Comparison of ENCODE assay signal across 7 mouse cellular contexts in the genomic region with DNA sequence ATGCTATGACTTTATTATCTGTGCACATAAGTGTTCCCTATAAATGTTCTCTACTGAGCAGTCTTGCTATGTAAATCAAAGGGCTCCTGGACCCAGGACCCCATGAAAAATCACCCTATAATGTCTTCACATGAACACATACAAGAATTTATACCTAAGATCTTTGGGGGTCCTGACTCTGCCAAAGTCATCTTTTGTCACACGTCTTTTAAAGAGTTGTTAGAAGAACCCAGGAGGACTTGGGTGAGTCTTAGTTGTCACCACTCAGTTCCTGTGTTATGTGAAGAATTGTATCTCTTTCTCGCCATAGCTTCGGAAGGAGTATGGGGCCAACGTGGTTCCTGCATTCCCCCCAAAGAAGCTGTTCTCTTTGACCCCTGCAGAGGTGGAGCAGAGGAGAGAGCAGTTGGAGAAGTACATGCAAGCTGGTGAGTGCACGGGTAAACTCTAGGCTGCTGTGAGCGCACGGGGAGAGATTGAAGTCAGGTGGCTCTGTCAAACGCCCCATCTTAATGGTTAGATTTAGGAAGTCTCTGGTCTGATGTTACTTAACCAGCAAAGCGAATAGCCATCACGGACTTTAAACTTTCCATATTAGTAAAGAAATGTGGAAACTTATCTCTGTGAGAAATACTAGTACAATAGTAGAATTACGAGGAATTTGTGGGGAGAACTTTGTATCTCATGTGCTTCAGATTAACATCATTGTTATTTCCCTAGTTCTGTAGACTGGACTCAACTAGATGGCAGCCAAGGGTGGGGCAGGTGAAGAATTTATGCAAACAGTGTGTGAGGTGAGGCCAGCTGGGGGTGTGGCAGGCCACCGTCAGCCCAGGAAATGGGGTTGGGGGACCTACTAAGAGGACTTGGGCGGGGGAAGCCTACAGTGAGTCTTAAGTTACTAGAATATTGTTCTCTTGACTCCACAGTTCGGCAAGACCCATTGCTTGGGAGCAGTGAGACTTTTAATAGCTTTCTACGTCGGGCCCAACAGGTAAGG. TPM values are rescaled to one million over a fixed set of nuclear protein-coding genes. Genes with fewer than 3 reads are reported as not detected.
DNase-seq lines count a peak whose midpoint lies in the region; ATAC-seq and TF ChIP-seq lines count a peak whose summit lies in the region.

No protein-coding gene starts in this region.

- WGBS in kidney, postnatal 0 days = 90% methylated on average over 16 of the region's 16 CpGs
- WGBS in limb, embryonic 11.5 days = 90% methylated on average over 16 of the region's 16 CpGs
- WGBS in neural tube, embryonic 13.5 days = 93% methylated on average over 16 of the region's 16 CpGs

- no peak overlapping the region for H3K4me3 ChIP-seq in kidney, postnatal 0 days (replicated peaks; ENCODE audit: low read depth, low read length)
- peak overlapping the region; percentile 68; the same call in 1 of the 2 replicates for H3K4me3 ChIP-seq in embryonic fibroblast, embryonic 13.5 days (ENCODE audit: insufficient read depth, low read length)
- H3K4me3 ChIP-seq in limb, embryonic 11.5 days (ENCODE audit: low read depth, low read length) = peak overlapping the region; percentile 90; the same call in 1 of the 2 replicates
- peak overlapping the region; percentile 93 for H3K4me3 ChIP-seq in neural tube, embryonic 13.5 days

- TF ChIP-seq CTCF in kidney, postnatal 0 days (IDR thresholded peaks at IDR 0.05; ENCODE audit: low read depth) = no peak
- no peak for TF ChIP-seq CTCF in embryonic fibroblast, embryonic 13.5 days (IDR thresholded peaks at IDR 0.05; ENCODE audit: borderline replicate concordance, insufficient read depth, low read length)

- peaks cover 59% of the 10 kb centered on the region for H3K36me3 ChIP-seq in kidney, postnatal 0 days (ENCODE audit: insufficient read depth, low read length)
- peaks cover 45% of the 10 kb centered on the region for H3K36me3 ChIP-seq in limb, embryonic 11.5 days (ENCODE audit: control insufficient read depth, insufficient read depth, low read length)
- H3K36me3 ChIP-seq in neural tube, embryonic 13.5 days = peaks cover 73% of the 10 kb centered on the region

- H3K4me1 ChIP-seq in kidney, postnatal 0 days (replicated peaks; ENCODE audit: insufficient read depth, low read length) = peaks cover 11% of the 10 kb centered on the region; the same call in 1 of the 2 replicates
- H3K4me1 ChIP-seq in embryonic fibroblast, embryonic 13.5 days (ENCODE audit: control insufficient read depth, insufficient read depth, low read length) = no peaks in the 10 kb centered on the region
- H3K4me1 ChIP-seq in limb, embryonic 11.5 days (ENCODE audit: control insufficient read depth, insufficient read depth, low read length) = peaks cover 14% of the 10 kb centered on the region
- H3K4me1 ChIP-seq in neural tube, embryonic 13.5 days (replicated peaks) = peaks cover 29% of the 10 kb centered on the region

- H3K27ac ChIP-seq in kidney, postnatal 0 days = no peak overlapping the region
- no peak overlapping the region for H3K27ac ChIP-seq in embryonic fibroblast, embryonic 13.5 days (ENCODE audit: insufficient read depth, low read length)
- H3K27ac ChIP-seq in limb, embryonic 11.5 days (replicated peaks; ENCODE audit: low read depth, low read length) = no peak overlapping the region
- H3K27ac ChIP-seq in neural tube, embryonic 13.5 days (replicated peaks) = no peak overlapping the region

- TF ChIP-seq POLR2A in embryonic fibroblast, embryonic 13.5 days (IDR thresholded peaks at IDR 0.05; ENCODE audit: low read depth, low read length) = no peak

- H3K9me3 ChIP-seq in kidney, postnatal 0 days (replicated peaks; ENCODE audit: low read length) = no peaks in the 10 kb centered on the region
- no peaks in the 10 kb centered on the region; the same call in 1 of the 2 replicates for H3K9me3 ChIP-seq in limb, embryonic 11.5 days (ENCODE audit: control insufficient read depth, low read length)
- no peaks in the 10 kb centered on the region for H3K9me3 ChIP-seq in neural tube, embryonic 13.5 days

- H3K27me3 ChIP-seq in kidney, postnatal 0 days (ENCODE audit: insufficient read depth, low read length) = no peaks in the 10 kb centered on the region
- H3K27me3 ChIP-seq in limb, embryonic 11.5 days (ENCODE audit: control insufficient read depth, insufficient read depth, low read length) = no peaks in the 10 kb centered on the region
- H3K27me3 ChIP-seq in neural tube, embryonic 13.5 days = no peaks in the 10 kb centered on the region

- H3K4me2 ChIP-seq in kidney, postnatal 0 days (ENCODE audit: low read length) = peak overlapping the region; percentile 75
- peak overlapping the region; percentile 81; the same call in 1 of the 2 replicates for H3K4me2 ChIP-seq in limb, embryonic 11.5 days (ENCODE audit: low read depth, severe bottlenecking)
- peak overlapping the region; percentile 96 for H3K4me2 ChIP-seq in neural tube, embryonic 13.5 days

- no peak for DNase-seq in kidney, postnatal 0 days (ENCODE audit: low spot score)
- DNase-seq in kidney, postnatal 10 days = no peak
- no peak for DNase-seq in limb, embryonic 11.5 days (ENCODE audit: low spot score)
- DNase-seq in right cerebral cortex, postnatal 25 days = no peak
- no peak for DNase-seq in ovary, postnatal 36 days (ENCODE audit: low spot score)

- H3K9ac ChIP-seq in kidney, postnatal 0 days (ENCODE audit: low read depth, low read length) = no peak overlapping the region
- no peak overlapping the region for H3K9ac ChIP-seq in limb, embryonic 11.5 days (ENCODE audit: low read length)
- H3K9ac ChIP-seq in neural tube, embryonic 13.5 days = peak overlapping the region; percentile 95; the same call in 1 of the 2 replicates

- ATAC-seq in kidney, postnatal 0 days (replicated peaks; ENCODE audit: low FRiP score, low read depth) = no peak
- no peak for ATAC-seq in limb, embryonic 11.5 days (ENCODE audit: insufficient number of reproducible peaks, low FRiP score, low TSS enrichment, low read depth)
- no peak for ATAC-seq in neural tube, embryonic 13.5 days (ENCODE audit: low read depth)

RNA-seq across cellular contexts. Expression of a gene that starts 1.6 kb away (rescaled TPM):
- polyA plus RNA-seq in kidney, postnatal 0 days (2015; fragmentation: Nextera tagmentation; extraction: Ambion mirVana) = 62.8 and 66.8 TPM in 2 replicates
- polyA plus RNA-seq in embryonic fibroblast, embryonic 13.5 days (2011; ENCODE audit: insufficient read length, low read depth, missing spikeins) = 19.8 and 21.6 TPM in 2 replicates
- polyA plus RNA-seq in limb, embryonic 11.5 days (2014; fragmentation: Nextera tagmentation; extraction: Ambion mirVana) = 71.9 and 73.0 TPM in 2 replicates
- polyA plus RNA-seq in neural tube, embryonic 13.5 days (2015; fragmentation: Nextera tagmentation; extraction: Ambion mirVana) = 67.5 and 76.4 TPM in 2 replicates

RNA-seq across cellular contexts. Expression of a gene that starts 1.8 kb away (rescaled TPM):
- polyA plus RNA-seq in kidney, postnatal 0 days (2015; fragmentation: Nextera tagmentation; extraction: Ambion mirVana) = 122 and 134 TPM in 2 replicates
- polyA plus RNA-seq in embryonic fibroblast, embryonic 13.5 days (2011; ENCODE audit: insufficient read length, low read depth, missing spikeins) = 91.9 and 113 TPM in 2 replicates
- 138 and 144 TPM in 2 replicates for polyA plus RNA-seq in limb, embryonic 11.5 days (2014; fragmentation: Nextera tagmentation; extraction: Ambion mirVana)
- 114 and 119 TPM in 2 replicates for polyA plus RNA-seq in neural tube, embryonic 13.5 days (2015; fragmentation: Nextera tagmentation; extraction: Ambion mirVana)

RNA-seq across cellular contexts. Expression of a gene that starts 7.3 kb away (rescaled TPM):
- polyA plus RNA-seq in kidney, postnatal 0 days (2015; fragmentation: Nextera tagmentation; extraction: Ambion mirVana) = 7.2 and 8.9 TPM in 2 replicates
- polyA plus RNA-seq in embryonic fibroblast, embryonic 13.5 days (2011; ENCODE audit: insufficient read length, low read depth, missing spikeins) = 18.6 and 20.3 TPM in 2 replicates
- 5.5 and 6.2 TPM in 2 replicates for polyA plus RNA-seq in limb, embryonic 11.5 days (2014; fragmentation: Nextera tagmentation; extraction: Ambion mirVana)
- polyA plus RNA-seq in neural tube, embryonic 13.5 days (2015; fragmentation: Nextera tagmentation; extraction: Ambion mirVana) = 15.2 and 19.3 TPM in 2 replicates

RNA-seq across cellular contexts. Expression of a gene that starts 14.8 kb away (rescaled TPM):
- polyA plus RNA-seq in kidney, postnatal 0 days (2015; fragmentation: Nextera tagmentation; extraction: Ambion mirVana) = 42.5 and 47.6 TPM in 2 replicates
- 51.0 and 69.2 TPM in 2 replicates for polyA plus RNA-seq in embryonic fibroblast, embryonic 13.5 days (2011; ENCODE audit: insufficient read length, low read depth, missing spikeins)
- polyA plus RNA-seq in limb, embryonic 11.5 days (2014; fragmentation: Nextera tagmentation; extraction: Ambion mirVana) = 89.2 and 104 TPM in 2 replicates
- polyA plus RNA-seq in neural tube, embryonic 13.5 days (2015; fragmentation: Nextera tagmentation; extraction: Ambion mirVana) = 65.7 and 69.4 TPM in 2 replicates

RNA-seq across cellular contexts. Expression of a gene that starts 15.1 kb away (rescaled TPM):
- 0.53 and 0.73 TPM in 2 replicates for polyA plus RNA-seq in kidney, postnatal 0 days (2015; fragmentation: Nextera tagmentation; extraction: Ambion mirVana)
- polyA plus RNA-seq in embryonic fibroblast, embryonic 13.5 days (2011; ENCODE audit: insufficient read length, low read depth, missing spikeins) = 2.7 and 3.8 TPM in 2 replicates
- polyA plus RNA-seq in limb, embryonic 11.5 days (2014; fragmentation: Nextera tagmentation; extraction: Ambion mirVana) = 1.1 and 1.8 TPM in 2 replicates
- polyA plus RNA-seq in neural tube, embryonic 13.5 days (2015; fragmentation: Nextera tagmentation; extraction: Ambion mirVana) = 0.71 and 1.3 TPM in 2 replicates
